Mouse (Mus musculus): ENCODE measurements around the gene Ubac1. TPM values are rescaled to one million over a fixed set of nuclear protein-coding genes. Genes with fewer than 3 reads are reported as not detected.

Ubac1 gene
- total RNA-seq, 2 experiments from 2014 or later, result 90.4 to 92.4 TPM

GRCm38 (mm10) chr2:26030288-26030687 is 8.7 kb upstream of the Ubac1 start:
- DNase-seq (ENCODE audit: low spot score), result no peak
- intact Hi-C loops (cut with DNase I), result no loop called here

DNA sequence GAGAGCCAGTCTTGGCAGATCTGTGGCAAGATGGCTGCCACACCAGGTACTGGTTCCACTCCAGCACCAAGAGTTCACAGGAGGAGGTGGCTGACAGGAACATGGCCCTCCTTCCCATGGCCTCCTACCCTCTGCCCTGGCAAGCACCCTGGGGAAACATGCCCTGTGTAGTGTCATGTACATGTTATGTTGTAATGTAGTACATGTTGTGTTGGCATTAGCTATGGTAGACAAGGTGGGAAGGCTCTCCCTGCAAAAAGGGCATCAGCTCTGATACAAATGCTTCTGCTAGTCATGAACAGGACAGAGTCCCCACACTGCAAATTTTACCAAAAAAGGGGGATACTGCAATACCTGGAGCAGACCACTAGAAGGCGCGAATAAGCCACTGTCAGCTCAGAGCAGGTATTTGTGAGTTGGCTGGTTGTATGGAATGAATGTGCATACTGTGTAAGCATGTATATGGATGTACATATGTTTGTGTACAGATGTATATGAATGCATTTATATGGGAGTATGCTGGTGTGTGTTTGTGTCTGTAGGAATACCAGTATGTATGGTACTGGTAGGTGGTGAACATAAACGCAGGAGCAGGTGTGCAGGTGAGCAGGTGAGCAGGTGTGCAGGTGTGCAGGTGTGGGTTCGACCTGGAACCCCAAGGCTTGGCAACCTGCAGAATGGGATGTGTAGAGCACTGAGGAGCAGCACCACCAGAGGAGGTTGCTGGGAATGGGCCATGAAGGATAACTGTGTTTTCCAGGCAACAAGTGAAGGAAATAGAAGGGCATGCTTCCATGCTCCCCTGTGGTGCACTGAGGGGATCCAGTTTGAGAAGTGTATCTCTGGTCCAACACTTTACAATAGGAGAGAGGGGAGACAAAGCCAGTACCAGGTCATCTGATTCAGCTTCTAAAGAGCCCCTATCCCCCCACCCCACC is 2.9 kb upstream of the Ubac1 start:
- no peak for DNase-seq (ENCODE audit: low spot score)
- intact Hi-C loops (cut with DNase I), result loop anchor here (1.0 to 10.0 kb wide), 3 partner anchors 98 to 190 kb away; partner anchors contain the start of gene Nacc2

GRCm38 (mm10) chr2:26022626-26023025 is 1.1 kb upstream of the Ubac1 start:
- no peak for DNase-seq (ENCODE audit: low spot score)
- intact Hi-C loops (cut with DNase I), result loop anchor here (5.0 to 10.0 kb wide), 2 partner anchors 100 to 188 kb away; partner anchors contain the start of gene Nacc2

GRCm38 (mm10) chr2:26022258-26022565 is 665 bp upstream of the Ubac1 start:
- intact Hi-C loops (cut with DNase I), result loop anchor here (5.0 to 10.0 kb wide), 2 partner anchors 100 to 187 kb away; partner anchors contain the start of gene Nacc2

GRCm38 (mm10) chr2:26020714-26021560 is 610 bp downstream of the Ubac1 start:
- intact Hi-C loops (cut with DNase I), result loop anchor here (2.0 to 10.0 kb wide), 3 partner anchors 36 to 186 kb away; partner anchors contain the start of gene Nacc2
- peak; percentile 24 for DNase-seq (ENCODE audit: low spot score)

More at GRCm38 (mm10) chr2:26022258-26022565, 665 bp upstream of the Ubac1 start:
- DNase-seq (ENCODE audit: low spot score), result no peak

DNA sequence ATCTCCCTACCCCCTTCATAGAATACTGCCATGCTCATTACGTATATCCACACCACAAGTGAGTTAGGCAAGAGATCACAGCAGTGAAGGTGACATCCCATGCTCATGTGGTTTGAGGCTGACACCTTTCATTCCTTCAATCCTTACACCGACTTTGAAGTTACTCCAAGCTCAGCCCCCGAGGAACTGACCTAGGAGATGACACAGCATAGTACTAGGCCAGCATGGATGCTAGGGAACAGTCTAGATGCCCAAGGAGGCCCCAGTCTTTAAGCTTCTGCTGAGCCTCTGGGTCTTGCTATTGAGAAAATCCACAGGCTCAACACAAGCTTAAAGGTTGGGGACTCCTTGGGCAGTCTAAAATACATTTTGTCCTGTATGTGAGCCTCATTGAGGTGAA is 1.6 kb downstream of the Ubac1 start:
- no peak for DNase-seq (ENCODE audit: low spot score)
- intact Hi-C loops (cut with DNase I), result loop anchor here (2.0 to 10.0 kb wide), 3 partner anchors 35 to 185 kb away; partner anchors contain the start of gene Nacc2

DNA sequence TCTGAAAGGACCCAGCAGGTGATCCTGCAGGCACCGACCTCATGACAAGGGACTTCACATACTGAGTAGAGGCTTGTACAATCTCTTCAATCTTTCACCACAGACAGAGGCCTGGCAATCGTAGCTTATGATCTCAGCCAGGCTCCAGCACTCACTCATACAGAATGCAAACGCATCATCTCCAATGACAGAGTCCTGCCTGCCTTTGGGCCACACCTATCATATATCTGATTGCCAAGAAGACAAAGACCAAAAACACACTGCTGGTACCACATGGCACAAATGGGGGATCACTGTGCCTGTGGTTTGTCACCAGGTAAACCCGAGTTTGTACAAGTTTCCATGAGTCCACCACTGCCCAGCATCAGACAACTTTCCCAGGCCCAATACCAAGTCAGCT is 4.2 kb downstream of the Ubac1 start:
- intact Hi-C loops (cut with DNase I), result no loop called here
- no peak for DNase-seq (ENCODE audit: low spot score)

DNA sequence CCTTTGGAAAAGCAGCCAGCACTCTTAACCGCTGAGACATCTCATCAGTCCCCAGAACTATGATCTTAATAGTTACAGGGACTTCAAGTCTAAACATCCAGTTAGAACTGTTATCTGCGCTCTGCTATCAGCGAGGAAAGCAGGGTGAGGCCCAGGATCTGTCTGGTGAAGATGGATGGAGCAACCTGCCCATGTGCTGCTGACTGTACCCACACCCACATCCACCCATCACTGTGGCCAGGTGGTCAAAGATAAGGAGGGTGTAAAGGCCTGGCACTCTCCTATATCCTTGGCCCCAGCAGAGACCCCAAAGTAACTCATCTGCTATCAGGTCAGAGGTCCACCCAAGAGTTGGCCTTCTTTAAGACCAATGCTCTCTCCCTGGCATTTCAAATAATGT is 7.9 kb downstream of the Ubac1 start:
- intact Hi-C loops (cut with DNase I), result loop anchor here (5.0 kb wide), 1 partner anchor 81 kb away; no protein-coding TSS in a partner anchor
- no peak for DNase-seq (ENCODE audit: low spot score)

GRCm38 (mm10) chr2:26011420-26011819 is 10.1 kb downstream of the Ubac1 start:
- intact Hi-C loops (cut with DNase I), result loop anchor here (5.0 kb wide), 1 partner anchor 79 kb away; no protein-coding TSS in a partner anchor
- no peak for DNase-seq (ENCODE audit: low spot score)

- no peak for DNase-seq (ENCODE audit: low spot score)
- intact Hi-C loops (cut with DNase I), result no loop called here
Measured at GRCm38 (mm10) chr2:26002001-26002400, 19.5 kb downstream of the Ubac1 start.

DNA sequence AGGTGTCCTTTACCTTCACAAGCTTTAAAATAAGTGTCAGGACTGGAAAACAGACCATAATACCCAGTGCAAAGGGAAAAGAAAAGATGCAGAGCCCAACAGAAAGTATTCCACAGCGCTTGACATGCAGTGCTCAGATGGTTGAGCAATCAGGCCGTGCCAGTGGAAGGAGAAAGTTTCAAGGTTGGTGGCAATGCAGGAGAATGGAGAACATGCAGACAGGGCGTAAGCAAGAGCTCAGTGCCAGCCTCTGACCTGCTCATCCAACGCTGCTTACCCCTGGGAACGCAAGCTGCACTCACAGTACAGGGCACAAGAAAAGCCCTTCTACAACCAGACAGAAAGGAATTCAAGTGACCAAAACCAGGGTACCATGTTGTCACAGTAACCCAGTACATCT is 20.4 kb downstream of the Ubac1 start:
- no peak for DNase-seq (ENCODE audit: low spot score)
- intact Hi-C loops (cut with DNase I), result no loop called here

- no peak for DNase-seq (ENCODE audit: low spot score)
- intact Hi-C loops (cut with DNase I), result no loop called here
Measured at GRCm38 (mm10) chr2:25997716-25998115, 23.8 kb downstream of the Ubac1 start.

DNA sequence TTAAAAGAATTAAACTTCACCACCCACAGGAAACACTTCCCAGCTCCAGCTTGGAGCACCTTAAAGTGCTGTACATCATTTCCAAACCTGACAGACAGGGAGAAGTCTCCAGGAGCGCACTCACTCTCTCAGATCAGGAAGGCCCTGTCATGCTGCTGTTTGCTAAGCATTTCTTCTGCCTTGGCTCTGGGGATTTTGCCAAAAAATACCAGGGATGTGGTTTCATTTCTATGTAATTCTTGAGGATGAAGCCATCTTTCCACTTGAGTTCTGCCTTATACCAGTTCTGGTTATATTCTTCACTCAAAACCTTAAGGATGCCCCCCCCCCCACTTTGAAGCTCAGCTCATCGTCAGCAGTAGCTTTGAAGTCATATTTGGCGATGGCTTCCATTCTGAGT is 26.8 kb downstream of the Ubac1 start:
- no peak for DNase-seq (ENCODE audit: low spot score)
- intact Hi-C loops (cut with DNase I), result no loop called here

DNA sequence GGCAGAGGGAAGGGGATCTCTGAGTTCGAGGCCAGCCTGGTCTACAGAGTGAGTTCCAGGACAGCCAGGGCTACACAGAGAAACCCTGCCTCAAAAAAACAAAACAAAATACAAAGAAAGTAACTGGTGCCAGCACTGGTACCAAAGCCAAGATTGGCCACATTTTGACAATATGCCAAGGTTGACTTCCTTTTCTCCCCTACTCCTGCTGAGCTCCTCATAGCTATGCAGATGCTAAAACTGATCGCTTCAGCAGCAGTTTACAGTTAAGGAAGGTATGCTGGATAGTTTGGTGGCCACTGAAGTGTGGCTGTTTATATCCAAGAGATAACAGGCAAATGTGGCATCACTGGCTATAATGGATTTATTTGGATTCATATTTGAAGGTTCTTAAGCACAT is 29.3 kb downstream of the Ubac1 start:
- no peak for DNase-seq (ENCODE audit: low spot score)
- intact Hi-C loops (cut with DNase I), result no loop called here

GRCm38 (mm10) chr2:25989651-25990050 is 31.9 kb downstream of the Ubac1 start:
- DNase-seq (ENCODE audit: low spot score), result no peak
- intact Hi-C loops (cut with DNase I), result no loop called here

GRCm38 (mm10) chr2:25987817-25988216 is 33.7 kb downstream of the Ubac1 start:
- DNase-seq (ENCODE audit: low spot score), result no peak

DNA sequence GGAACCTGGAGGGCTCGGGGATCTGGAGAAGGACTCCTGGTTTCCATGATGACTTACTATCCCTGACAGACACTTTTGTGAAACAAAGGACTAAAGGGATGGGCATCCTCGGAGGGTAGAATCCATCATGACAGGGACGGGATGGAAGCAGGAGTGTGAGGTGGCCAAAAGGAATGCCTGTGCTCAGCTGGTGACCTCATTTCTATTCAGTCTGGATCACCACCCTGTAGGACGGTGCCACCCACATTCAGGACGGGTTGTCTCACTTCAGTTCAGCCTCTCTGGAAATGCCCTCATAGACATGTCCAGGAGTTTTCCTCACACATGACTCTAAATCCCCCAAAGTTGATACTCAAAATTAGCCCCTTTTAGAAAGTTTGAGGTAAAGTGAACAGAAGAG is 34.9 kb downstream of the Ubac1 start:
- DNase-seq (ENCODE audit: low spot score), result no peak
- intact Hi-C loops (cut with DNase I), result no loop called here

More at GRCm38 (mm10) chr2:25987817-25988216, 33.7 kb downstream of the Ubac1 start:
- intact Hi-C loops (cut with DNase I), result no loop called here

DNA sequence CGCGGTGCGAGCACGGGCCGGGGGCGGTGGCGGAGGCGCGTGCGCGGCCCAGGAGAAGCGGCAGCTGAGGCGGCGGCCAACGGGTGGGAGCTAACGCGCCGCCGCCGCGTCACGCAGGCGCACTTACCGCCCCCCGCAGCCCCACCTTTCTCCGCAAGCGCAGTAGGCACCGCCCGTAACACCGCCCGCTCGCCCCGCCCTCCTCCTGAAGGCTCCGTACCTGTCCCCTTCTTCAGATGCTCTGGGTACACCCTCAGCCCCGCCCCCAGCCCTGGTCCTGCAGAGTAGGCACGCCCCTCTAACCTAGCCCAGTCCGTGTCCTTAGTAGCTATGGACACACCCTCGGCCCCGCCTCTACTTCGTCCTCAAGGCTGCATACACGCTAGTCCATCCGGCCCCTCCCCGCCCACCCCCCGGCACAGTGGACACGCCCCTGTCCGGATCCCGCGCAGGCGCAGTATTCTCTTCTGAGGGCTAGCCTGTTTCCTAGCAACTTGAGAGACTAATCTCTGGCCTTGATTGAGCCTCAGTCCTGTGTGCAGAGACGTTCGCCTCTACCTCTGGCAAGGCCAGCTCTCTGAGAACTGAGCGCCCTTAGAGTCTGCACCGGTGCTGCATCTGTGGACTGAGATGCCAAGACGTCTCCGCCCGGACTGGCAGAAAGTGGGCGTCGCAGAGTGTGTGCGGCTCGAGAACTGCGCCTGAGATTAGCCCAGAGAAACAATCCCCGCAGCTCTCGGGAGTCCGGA is 38.2 kb downstream of the Ubac1 start, which contains the start of gene Camsap1:
Camsap1 (minus strand) TSS at position 124 of the 749 bp plus-strand sequence.
- peak; percentile 99 for DNase-seq (ENCODE audit: low spot score)
- intact Hi-C loops (cut with DNase I), result loop anchor here (5.0 kb wide), 1 partner anchor 254 kb away; the partner anchor contains the start of gene Qsox2

- intact Hi-C loops (cut with DNase I), result loop anchor here (5.0 kb wide), 1 partner anchor 255 kb away; the partner anchor contains the start of gene Qsox2
- no peak for DNase-seq (ENCODE audit: low spot score)
Measured at GRCm38 (mm10) chr2:25982426-25983091, 39.0 kb downstream of the Ubac1 start.

Data from heart, postnatal 25 days (tissue).